Mouse (Mus musculus) forebrain, embryonic 11.5 days (tissue): ENCODE results near the gene Sspo. TPM values are rescaled to one million over a fixed set of nuclear protein-coding genes. Genes with fewer than 3 reads are reported as not detected.

Experiments used
- ATAC-seq: fragments of 200-750 bp; cut with Nextera tagmentation; replicated peaks from 2 replicates; pipeline ENCODE4 v1.8.0; 2017; ENCODE audit warnings: moderate TSS enrichment; ENCODE audit not compliant: low FRiP score
- DNase-seq: peaks from one replicate; pipeline ENCODE4 v3.0.0-alpha.2; 2017; ENCODE audit warnings: low spot score
- H3K27ac ChIP-seq: fragments of 300-500 bp; sonication (generic); 2 replicates; pipeline ENCODE4 v1.5.1; 2014; ENCODE audit warnings: low read depth, low read length
- H3K27me3 ChIP-seq: fragments of 300-500 bp; sonication (generic); 2 replicates; pipeline ENCODE4 v1.6.1; 2014; ENCODE audit warnings: mild to moderate bottlenecking, low read length, mixed read lengths; ENCODE audit not compliant: control insufficient read depth, insufficient read depth
- H3K36me3 ChIP-seq: fragments of 300-500 bp; sonication (generic); 2 replicates; pipeline ENCODE4 v1.6.1; 2014; ENCODE audit warnings: mild to moderate bottlenecking, low read length, moderate library complexity, mixed read lengths; ENCODE audit not compliant: control insufficient read depth, insufficient read depth
- H3K4me1 ChIP-seq: fragments of 300-500 bp; sonication (generic); replicated peaks from 2 replicates; pipeline ENCODE4 v1.6.1; 2014; ENCODE audit warnings: low read length, mixed read lengths; ENCODE audit not compliant: control insufficient read depth, insufficient read depth
- H3K4me2 ChIP-seq: fragments of 300-500 bp; sonication (generic); 2 replicates; pipeline ENCODE4 v1.6.1; 2014; ENCODE audit warnings: low read depth, mild to moderate bottlenecking, low read length, moderate library complexity, mixed read lengths; ENCODE audit not compliant: severe bottlenecking
- H3K4me3 ChIP-seq: fragments of 300-500 bp; sonication (generic); 2 replicates; pipeline ENCODE4 v1.5.1; 2014; ENCODE audit warnings: low read depth, low read length
- H3K9ac ChIP-seq: fragments of 300-500 bp; sonication (generic); 2 replicates; pipeline ENCODE4 v1.6.1; 2014; ENCODE audit warnings: low read length
- H3K9me3 ChIP-seq: fragments of 300-500 bp; sonication (generic); 2 replicates; pipeline ENCODE4 v1.6.1; 2016; ENCODE audit warnings: low read length, mixed read lengths; ENCODE audit not compliant: control insufficient read depth
- WGBS: fragments of 180-500 bp; shearing (Covaris S2); extraction: QIAGEN DNeasy Blood & Tissue Kit; methylation state at CpG from one replicate; pipeline ENCODE4 v1.1.7; 2014; 5-methylcytosine and 5-hydroxymethylcytosine counted together
- polyA plus RNA-seq: library from polyadenylated mRNA; unstranded; fragments of >200 nt; fragmentation: Nextera tagmentation; extraction: Ambion mirVana; gene quantifications from 2 replicates; pipeline ENCODE4 v1.2.1, GENCODE M21; 2014

Gene Sspo
- polyA plus RNA-seq, 1 experiment from 2014 or later: 0.29 TPM

DNA sequence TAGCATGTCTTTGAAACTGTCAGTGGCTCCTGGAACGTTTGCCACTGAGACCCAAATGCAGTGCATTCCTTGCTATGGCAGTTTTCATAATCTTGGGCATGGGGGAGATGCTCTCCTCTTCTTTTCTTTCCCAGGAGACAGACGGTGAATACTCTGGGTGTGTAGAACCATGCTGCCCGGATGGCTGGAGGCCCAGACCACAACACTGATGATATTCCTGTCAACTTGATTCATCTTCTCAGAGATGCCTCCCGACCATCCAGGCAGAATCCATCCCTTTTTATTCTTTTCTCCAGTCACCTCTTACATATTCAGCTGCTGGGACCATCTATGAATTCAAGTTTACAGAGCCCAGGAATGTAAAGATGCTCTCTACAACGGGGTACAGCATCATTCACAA, 17.3 kb upstream of the Sspo start:
- no peaks in the 10 kb centered on the region for H3K4me1 ChIP-seq

GRCm38 (mm10) chr6:48432893-48433816, 14.9 kb upstream of the Sspo start:
- no peak overlapping the region for H3K9ac ChIP-seq
- H3K36me3 ChIP-seq: no peaks in the 10 kb centered on the region; the same call in 1 of the 2 replicates
- H3K27me3 ChIP-seq: peaks cover 12% of the 10 kb centered on the region
- H3K4me3 ChIP-seq: no peak overlapping the region
- DNase-seq: no peak
- no peak overlapping the region for H3K27ac ChIP-seq
- ATAC-seq: no peak
- 75% methylated on average over 12 of the region's 12 CpGs for WGBS
- no peaks in the 10 kb centered on the region; the same call in 1 of the 2 replicates for H3K4me1 ChIP-seq
- H3K9me3 ChIP-seq: no peaks in the 10 kb centered on the region
- no peak overlapping the region for H3K4me2 ChIP-seq

More for the DNA sequence above, 17.3 kb upstream of the Sspo start:
- H3K27ac ChIP-seq: no peak overlapping the region
- no peaks in the 10 kb centered on the region for H3K9me3 ChIP-seq
- H3K36me3 ChIP-seq: no peaks in the 10 kb centered on the region
- no peak overlapping the region for H3K4me2 ChIP-seq
- ATAC-seq (no peak), DNase-seq (no peak)
- no peak overlapping the region for H3K9ac ChIP-seq
- no peaks in the 10 kb centered on the region for H3K27me3 ChIP-seq
- H3K4me3 ChIP-seq: no peak overlapping the region
- 72% methylated on average over 5 of the region's 5 CpGs for WGBS

GRCm38 (mm10) chr6:48434651-48435050, 13.4 kb upstream of the Sspo start:
- Histone ChIP-seq H3K9me3 (no peaks in the 10 kb centered on the region), H3K27ac (no peak overlapping the region), H3K4me1 (peaks cover 15% of the 10 kb centered on the region), H3K4me2 (no peak overlapping the region), H3K4me3 (no peak overlapping the region), H3K9ac (no peak overlapping the region), H3K36me3 (no peaks in the 10 kb centered on the region; the same call in 1 of the 2 replicates), H3K27me3 (peaks cover 27% of the 10 kb centered on the region)
- WGBS: 73% methylated on average over 6 of the region's 6 CpGs
- ATAC-seq: no peak
- DNase-seq: no peak

GRCm38 (mm10) chr6:48435111-48435510, 12.9 kb upstream of the Sspo start:
- H3K9me3 ChIP-seq: no peaks in the 10 kb centered on the region
- H3K27me3 ChIP-seq: peaks cover 28% of the 10 kb centered on the region
- ATAC-seq (no peak), DNase-seq (no peak)
- no peak overlapping the region for H3K4me2 ChIP-seq
- H3K4me1 ChIP-seq: peaks cover 16% of the 10 kb centered on the region
- H3K4me3 ChIP-seq: no peak overlapping the region
- H3K9ac ChIP-seq: no peak overlapping the region
- WGBS: 67% methylated on average over 5 of the region's 5 CpGs
- no peaks in the 10 kb centered on the region; the same call in 1 of the 2 replicates for H3K36me3 ChIP-seq
- no peak overlapping the region for H3K27ac ChIP-seq

- Histone ChIP-seq H3K4me2 (no peak overlapping the region), H3K4me1 (peaks cover 21% of the 10 kb centered on the region), H3K4me3 (no peak overlapping the region), H3K27ac (no peak overlapping the region), H3K9ac (no peak overlapping the region), H3K9me3 (no peaks in the 10 kb centered on the region), H3K27me3 (peaks cover 28% of the 10 kb centered on the region), H3K36me3 (no peaks in the 10 kb centered on the region; the same call in 1 of the 2 replicates)
- DNase-seq (no peak), ATAC-seq (no peak)
- WGBS: 87% methylated on average over 5 of the region's 5 CpGs
Measured at GRCm38 (mm10) chr6:48435706-48436349, 12.2 kb upstream of the Sspo start.

DNA sequence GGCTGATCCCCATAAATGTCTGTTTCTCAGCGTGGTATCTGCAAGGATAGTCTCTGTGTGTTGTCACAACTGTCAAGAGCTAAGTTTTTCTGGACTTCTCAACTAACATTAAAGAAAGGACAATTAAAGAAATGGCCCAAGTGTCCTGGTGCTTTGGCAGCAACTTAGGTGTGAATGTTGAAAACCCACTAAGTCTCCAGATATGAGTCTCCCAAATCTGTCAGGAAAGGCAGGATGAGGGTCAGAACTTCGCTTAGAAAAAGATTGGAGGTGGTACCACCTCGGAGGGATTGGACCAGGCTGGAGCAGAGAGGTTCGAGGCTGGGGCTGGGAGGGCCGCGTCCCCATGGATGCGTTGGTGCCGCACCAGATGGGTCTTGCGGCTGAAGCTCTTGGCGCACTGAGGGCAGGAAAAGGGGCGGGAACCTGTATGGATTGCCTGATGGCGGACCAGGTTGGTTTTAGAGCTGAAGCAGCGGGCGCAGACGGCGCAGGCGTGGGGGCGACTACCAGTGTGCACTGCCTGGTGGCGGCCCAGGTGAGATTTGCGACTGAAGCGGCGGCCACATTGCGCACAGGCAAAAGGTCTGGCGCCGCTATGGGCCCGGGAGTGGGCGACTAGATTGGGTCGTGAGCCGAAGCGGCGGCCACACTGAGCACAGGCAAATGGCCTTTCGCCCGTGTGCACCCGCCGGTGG, 10.2 kb upstream of the Sspo start:
- peaks cover 28% of the 10 kb centered on the region for H3K27me3 ChIP-seq
- H3K4me2 ChIP-seq: peak overlapping the region; percentile 32; the same call in 1 of the 2 replicates
- H3K27ac ChIP-seq: no peak overlapping the region
- 25% methylated on average over 35 of the region's 35 CpGs for WGBS
- ATAC-seq (no peak), DNase-seq (peak; percentile 54)
- no peaks in the 10 kb centered on the region for H3K9me3 ChIP-seq
- H3K36me3 ChIP-seq: no peaks in the 10 kb centered on the region; the same call in 1 of the 2 replicates
- peaks cover 24% of the 10 kb centered on the region for H3K4me1 ChIP-seq
- H3K9ac ChIP-seq: no peak overlapping the region
- H3K4me3 ChIP-seq: peak overlapping the region; percentile 3; the same call in 1 of the 2 replicates

- ATAC-seq (0 out of 2 replicates have a peak, but pooled peaks have one; percentile 25), DNase-seq (peak; percentile 60)
- Histone ChIP-seq H3K4me2 (peak overlapping the region; percentile 32; the same call in 1 of the 2 replicates), H3K4me1 (peaks cover 28% of the 10 kb centered on the region), H3K27ac (no peak overlapping the region), H3K36me3 (no peaks in the 10 kb centered on the region; the same call in 1 of the 2 replicates), H3K9me3 (no peaks in the 10 kb centered on the region), H3K4me3 (peak overlapping the region; percentile 3; the same call in 1 of the 2 replicates), H3K9ac (peak overlapping the region; percentile 29; the same call in 1 of the 2 replicates), H3K27me3 (peaks cover 28% of the 10 kb centered on the region)
- 13% methylated on average over 54 of the region's 55 CpGs for WGBS
Measured at GRCm38 (mm10) chr6:48438475-48439125, 9.4 kb upstream of the Sspo start.

DNA sequence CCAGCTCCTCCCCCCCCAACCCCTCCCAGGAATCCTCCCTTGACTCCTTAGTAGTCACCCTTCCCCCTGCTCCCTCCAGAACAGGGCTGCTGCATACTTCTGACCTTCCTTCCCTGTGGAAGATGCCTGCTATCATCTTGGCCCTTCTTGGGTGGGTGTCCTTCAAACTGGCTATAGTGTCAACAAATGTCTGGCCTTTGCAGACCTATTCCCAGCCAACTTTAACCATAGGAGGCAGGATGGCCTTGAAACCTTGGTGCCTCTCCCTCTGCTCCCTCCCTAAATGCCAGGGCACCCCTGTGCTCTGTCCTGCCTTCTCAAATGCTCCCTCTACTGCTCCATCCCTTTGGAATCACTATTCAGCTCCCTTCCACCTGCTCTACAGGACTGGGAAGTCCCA, 8.4 kb upstream of the Sspo start:
- DNase-seq (no peak), ATAC-seq (no peak)
- H3K9me3 ChIP-seq: no peaks in the 10 kb centered on the region
- no peak overlapping the region for H3K4me3 ChIP-seq
- H3K27me3 ChIP-seq: peaks cover 28% of the 10 kb centered on the region
- H3K9ac ChIP-seq: no peak overlapping the region
- peaks cover 28% of the 10 kb centered on the region for H3K4me1 ChIP-seq
- H3K36me3 ChIP-seq: no peaks in the 10 kb centered on the region; the same call in 1 of the 2 replicates
- H3K27ac ChIP-seq: no peak overlapping the region
- no peak overlapping the region for H3K4me2 ChIP-seq
